Mouse (Mus musculus) small intestine, adult 2 months (tissue): ENCODE results near the gene Cx3cl1.

Source experiments
- CTCF ChIP-seq: fragments of 200-500 bp; IDR thresholded peaks from 2 replicates; pipeline ENCODE4 v1.5.1; 2012; ENCODE audit warnings: low read depth, mild to moderate bottlenecking, control low read depth, inconsistent platforms, low read length, moderate library complexity, mixed read lengths; ENCODE audit not compliant: insufficient replicate concordance, insufficient read length; ENCODE audit errors: extremely low read depth
- POLR2A ChIP-seq: fragments of 200-500 bp; IDR thresholded peaks from 2 replicates; pipeline ENCODE4 v1.6.1; 2012; ENCODE audit warnings: low read depth, mild to moderate bottlenecking, control low read depth, inconsistent platforms, low read length, moderate library complexity

GRCm38 (mm10) chr8:94817933-94818332 lies 46.1 kb downstream of the Cx3cl1 start:
- TF ChIP-seq CTCF = no peak
- TF ChIP-seq POLR2A = no peak
